Mouse (Mus musculus) thymus, adult 2 months (tissue): Measurements from ENCODE around the gene Pcbp2.

ENCODE experiments used
- CTCF ChIP-seq: fragments of 200-500 bp; IDR thresholded peaks from 2 replicates; pipeline ENCODE4 v1.5.1; 2012; ENCODE audit warnings: mild to moderate bottlenecking, control low read depth, low read length, moderate library complexity, borderline replicate concordance; ENCODE audit not compliant: control insufficient read depth, poor library complexity, insufficient read depth; ENCODE audit errors: extremely low read depth
- POLR2A ChIP-seq: fragments of 200-500 bp; IDR thresholded peaks from 2 replicates; pipeline ENCODE4 v1.6.1; 2012; ENCODE audit warnings: mild to moderate bottlenecking, low read length, control low read depth, moderate library complexity; ENCODE audit not compliant: control insufficient read depth, poor library complexity, insufficient read depth; ENCODE audit errors: extremely low read depth

DNA sequence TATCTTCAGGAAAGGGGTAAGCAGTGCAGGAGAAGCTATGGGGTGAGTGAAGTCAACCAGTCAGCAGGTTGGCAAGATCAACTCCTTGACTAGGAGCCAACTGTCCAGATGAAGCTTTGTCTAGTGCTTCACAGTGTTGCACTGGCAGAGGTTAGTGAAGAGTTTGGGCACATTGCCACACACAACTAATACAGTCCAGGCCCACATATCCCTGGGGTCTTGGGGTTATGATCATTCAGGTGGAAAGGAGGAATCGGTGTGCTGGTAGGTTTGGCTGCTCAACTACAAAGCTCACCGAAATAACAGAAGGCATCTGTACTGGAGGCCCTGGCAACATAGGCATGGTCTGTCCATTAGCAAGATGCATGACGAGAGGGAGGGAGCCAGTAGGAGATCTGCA lies 77.1 kb downstream of the Pcbp2 start:
- TF ChIP-seq CTCF: no peak
- TF ChIP-seq POLR2A: no peak
